Mouse (Mus musculus) layer of hippocampus, adult 2 months (tissue): ENCODE measurements at regions not wholly inside any gene's neighbourhood (a gene's known extent, or its start where the extent isn't known, plus 50 kb on each side); places are given as distances from the start of the nearest gene placed in this dataset.

Experiments used
- DNase-seq, 2 experiments: peaks; one replicate each; pipeline ENCODE4 v3.0.0; 2022; ENCODE audit warnings: low spot score in 2 of 2
- H3K27ac ChIP-seq: fragments of 200-600 bp; 2 replicates; pipeline ENCODE4 v1.8.1; 2022
- H3K4me3 ChIP-seq: fragments of 200-600 bp; 2 replicates; pipeline ENCODE4 v1.8.1; 2022; ENCODE audit warnings: mild to moderate bottlenecking
- CTCF ChIP-seq: fragments of 200-600 bp; conservative IDR thresholded peaks from 2 replicates; pipeline ENCODE4 v1.8.1; 2022; ENCODE audit warnings: antibody characterized with exemption, mild to moderate bottlenecking, moderate library complexity

- TF ChIP-seq CTCF = no peak
- DNase-seq = no peak
- H3K4me3 ChIP-seq = no peak overlapping the region
Measured at GRCm38 (mm10) chr13:43961047-43961690, 176.6 kb downstream of the Cd83 start.

GRCm38 (mm10) chr13:43961987-43962386 is 177.4 kb downstream of the Cd83 start:
- TF ChIP-seq CTCF = no peak
- Histone ChIP-seq H3K4me3 (no peak overlapping the region), H3K27ac (no peak overlapping the region)
- DNase-seq = no peak

More at GRCm38 (mm10) chr13:43961047-43961690, 176.6 kb downstream of the Cd83 start:
- H3K27ac ChIP-seq = no peak overlapping the region

- no peak overlapping the region for H3K4me3 ChIP-seq
- TF ChIP-seq CTCF = no peak
- no peak overlapping the region for H3K27ac ChIP-seq
Measured at GRCm38 (mm10) chr13:43963321-43963720, 178.7 kb downstream of the Cd83 start.

DNA sequence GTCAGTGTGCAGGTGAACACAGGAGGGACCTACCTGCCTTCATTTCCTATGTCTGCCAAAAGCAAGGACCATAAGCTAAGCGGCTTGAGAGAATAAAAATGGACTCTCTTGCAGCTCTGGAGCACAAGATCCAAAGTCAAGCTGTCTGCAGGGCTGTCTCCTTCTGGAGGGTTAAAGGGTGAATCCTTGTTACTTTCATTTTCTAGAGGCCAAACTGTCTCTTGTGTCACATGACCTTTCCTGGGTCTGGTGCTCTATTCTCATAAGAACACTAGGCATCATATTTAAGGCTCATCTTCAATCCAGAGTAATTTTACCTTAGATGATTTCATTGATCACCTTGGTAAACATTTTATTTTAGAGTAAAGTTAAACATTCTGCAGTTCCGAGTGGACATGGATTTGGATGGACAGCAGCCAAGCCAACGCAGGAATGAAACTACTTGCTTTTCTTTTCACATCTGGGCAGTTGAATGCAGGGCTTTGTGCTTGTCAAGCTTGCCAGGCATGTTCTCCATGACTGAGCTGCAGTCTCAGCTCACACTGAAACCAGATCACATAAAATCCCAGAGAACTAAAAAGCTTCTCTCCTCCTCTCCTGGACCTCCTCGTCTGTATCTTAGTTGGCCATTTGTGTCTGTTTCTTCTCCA is 180.8 kb downstream of the Cd83 start:
- H3K4me3 ChIP-seq = no peak overlapping the region
- no peak for DNase-seq
- TF ChIP-seq CTCF = no peak
- H3K27ac ChIP-seq = no peak overlapping the region

More at GRCm38 (mm10) chr13:43963321-43963720, 178.7 kb downstream of the Cd83 start:
- DNase-seq = no peak

- TF ChIP-seq CTCF = no peak
- Histone ChIP-seq H3K4me3 (no peak overlapping the region), H3K27ac (no peak overlapping the region)
- no peak for DNase-seq
Measured at GRCm38 (mm10) chr13:43967516-43967915, 182.9 kb downstream of the Cd83 start.

- no peak overlapping the region for H3K27ac ChIP-seq
- no peak for DNase-seq
- no peak overlapping the region for H3K4me3 ChIP-seq
- no peak for TF ChIP-seq CTCF
Measured at GRCm38 (mm10) chr13:43972906-43973305, 188.3 kb downstream of the Cd83 start.

DNA sequence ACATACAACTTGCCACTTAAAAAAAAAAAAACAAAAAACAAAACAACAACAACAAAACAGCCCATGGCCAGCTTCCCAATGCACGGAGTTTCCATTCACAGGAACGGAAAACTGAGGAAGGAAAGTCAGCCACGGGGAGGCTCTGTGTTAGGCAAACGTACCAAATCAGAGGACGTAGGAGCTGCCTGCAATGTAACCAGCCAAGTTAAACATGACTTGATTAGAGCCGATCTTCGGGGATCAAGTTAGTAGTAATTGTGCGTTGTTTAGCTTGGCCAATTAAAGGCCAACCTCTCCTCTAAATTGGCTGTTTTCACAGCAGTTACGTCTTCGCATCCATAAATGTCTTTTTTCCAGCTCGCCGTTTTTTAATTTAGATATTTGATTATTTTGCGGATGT is 190.7 kb downstream of the Cd83 start:
- TF ChIP-seq CTCF = no peak
- Histone ChIP-seq H3K4me3 (no peak overlapping the region), H3K27ac (no peak overlapping the region)
- DNase-seq = no peak

- no peak for DNase-seq
- H3K27ac ChIP-seq = no peak overlapping the region
- TF ChIP-seq CTCF = no peak
- H3K4me3 ChIP-seq = no peak overlapping the region
Measured at GRCm38 (mm10) chr13:43975801-43976200, 191.2 kb downstream of the Cd83 start.

DNA sequence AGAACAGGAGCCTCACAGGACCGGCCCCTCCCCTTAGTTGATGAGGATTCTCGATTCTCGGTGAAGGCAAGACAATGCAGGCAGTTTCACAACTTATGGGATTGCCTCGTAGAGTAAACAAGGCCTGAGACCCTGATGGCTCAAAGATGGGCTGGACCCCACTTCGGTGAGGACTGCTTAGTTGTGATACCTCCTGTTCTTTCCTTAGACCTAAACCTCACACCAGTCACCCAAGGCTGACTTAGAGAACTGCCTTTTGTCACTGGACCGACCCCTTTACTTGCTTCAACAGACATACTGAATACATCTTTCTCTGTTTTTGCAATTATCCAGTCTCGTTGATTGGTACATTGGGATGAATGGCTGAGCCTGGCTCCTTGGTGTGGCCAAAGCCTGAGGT is 192.1 kb downstream of the Cd83 start:
- no peak for TF ChIP-seq CTCF
- no peak for DNase-seq
- H3K4me3 ChIP-seq = no peak overlapping the region
- no peak overlapping the region for H3K27ac ChIP-seq

DNA sequence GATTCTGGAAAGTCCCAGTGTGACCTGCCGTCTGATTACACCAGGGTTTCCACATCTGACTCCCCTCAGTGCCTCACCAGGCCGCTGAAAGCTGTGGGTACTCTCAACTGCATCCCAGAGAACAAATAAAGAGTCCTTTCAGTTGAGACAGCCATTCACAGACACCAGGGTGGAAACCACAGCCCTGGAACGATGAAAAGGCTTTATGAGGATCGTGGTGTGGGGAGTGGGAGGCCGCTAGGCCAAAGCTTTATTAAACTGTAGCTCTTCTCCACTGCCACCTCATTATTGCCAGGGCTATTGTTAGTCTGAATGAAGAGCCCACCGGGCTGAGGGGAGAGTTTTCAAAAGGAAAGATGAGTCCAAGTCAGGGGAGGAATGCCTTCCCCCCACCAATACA is 202.8 kb downstream of the Cd83 start:
- no peak for TF ChIP-seq CTCF
- Histone ChIP-seq H3K4me3 (no peak overlapping the region), H3K27ac (no peak overlapping the region)
- DNase-seq = no peak

DNA sequence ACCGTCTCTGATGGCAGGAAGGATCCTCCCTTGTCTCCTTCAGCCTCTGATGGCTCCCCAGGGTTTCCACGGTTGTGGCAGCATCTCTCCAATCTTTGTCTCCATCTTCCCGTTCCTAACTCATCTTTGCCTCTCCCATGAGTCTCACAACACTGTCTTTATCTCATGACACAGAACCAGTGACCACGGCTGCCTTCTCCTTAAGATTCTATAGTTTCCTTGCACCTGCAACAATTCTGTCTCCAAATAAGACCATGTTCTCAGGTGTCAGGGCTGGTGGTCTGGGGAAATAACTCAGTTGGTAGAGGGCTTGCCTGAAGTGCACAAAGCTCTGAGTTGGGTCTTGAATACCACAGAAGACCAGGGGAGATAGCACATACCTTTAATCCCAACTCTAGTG is 203.8 kb downstream of the Cd83 start:
- no peak overlapping the region for H3K27ac ChIP-seq
- H3K4me3 ChIP-seq = no peak overlapping the region
- TF ChIP-seq CTCF = no peak
- DNase-seq = no peak

DNA sequence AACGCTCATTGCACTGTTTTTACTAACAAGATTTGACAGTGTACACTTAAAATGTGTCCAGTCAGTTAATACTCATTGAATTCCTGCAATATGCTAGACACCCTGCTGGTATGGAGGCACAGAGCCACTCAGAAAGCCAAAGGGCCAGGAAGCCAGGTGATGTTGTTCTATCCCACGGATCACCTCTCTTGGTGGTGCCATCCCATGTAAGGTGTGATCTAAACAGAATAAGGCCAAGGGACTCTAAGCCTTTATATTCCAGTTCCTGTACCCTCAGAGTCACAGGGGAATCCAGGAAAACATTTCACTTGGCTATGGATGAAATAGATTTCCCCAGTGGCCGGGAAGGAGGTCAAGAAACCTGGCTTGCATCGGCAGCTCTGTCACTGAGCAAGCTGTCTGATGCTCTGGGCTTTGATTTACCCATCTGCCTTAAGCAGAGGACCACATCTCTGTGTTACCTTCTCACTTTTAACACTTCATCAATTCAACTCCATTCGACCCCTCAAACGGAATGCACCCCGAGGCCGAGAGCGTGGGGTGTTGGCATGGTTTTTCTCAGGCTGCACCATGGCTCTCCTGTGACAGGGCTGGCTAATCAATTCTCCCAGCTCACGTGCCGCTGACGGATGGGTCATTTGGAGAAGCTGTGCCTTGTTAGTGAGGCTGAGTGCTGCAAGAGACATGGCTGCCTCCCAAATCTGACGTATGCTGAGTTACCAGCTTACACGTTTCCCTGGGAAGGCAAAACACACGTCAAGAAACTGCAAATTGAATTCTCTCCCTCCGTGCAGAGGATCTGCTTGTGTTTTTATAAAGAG is 205.9 kb downstream of the Cd83 start:
- Histone ChIP-seq H3K4me3 (peak overlapping the region; percentile 37; the same call in 1 of the 2 replicates), H3K27ac (0 out of 2 replicates have a peak overlapping the region, but pooled peaks have one; percentile 20)
- TF ChIP-seq CTCF = no peak
- peak; percentile 55 to 64 for DNase-seq

GRCm38 (mm10) chr13:43991774-43992173 is 207.2 kb downstream of the Cd83 start:
- Histone ChIP-seq H3K27ac (no peak overlapping the region), H3K4me3 (no peak overlapping the region)
- TF ChIP-seq CTCF = no peak

More at GRCm38 (mm10) chr13:43991774-43992173, 207.2 kb downstream of the Cd83 start:
- peak in 1 of 2 experiments; percentile 10 for DNase-seq
